Mouse (Mus musculus): ENCODE data around the gene Herpud2.

GRCm38 (mm10) chr9:25158218-25158617 is 6.6 kb upstream of the Herpud2 start:
- TF ChIP-seq CTCF (IDR thresholded peaks at IDR 0.05), result no peak
- TF ChIP-seq POLR2A (IDR thresholded peaks at IDR 0.05; ENCODE audit: insufficient read depth, low read depth, low read length), result no peak
